Mouse (Mus musculus): ENCODE data around the gene Olfr639. TPM values are rescaled to one million over a fixed set of nuclear protein-coding genes. Genes with fewer than 3 reads are reported as not detected.

Olfr639 gene
- not detected for polyA plus RNA-seq (2012; fragmentation: generic; extraction: Trizol)

DNA sequence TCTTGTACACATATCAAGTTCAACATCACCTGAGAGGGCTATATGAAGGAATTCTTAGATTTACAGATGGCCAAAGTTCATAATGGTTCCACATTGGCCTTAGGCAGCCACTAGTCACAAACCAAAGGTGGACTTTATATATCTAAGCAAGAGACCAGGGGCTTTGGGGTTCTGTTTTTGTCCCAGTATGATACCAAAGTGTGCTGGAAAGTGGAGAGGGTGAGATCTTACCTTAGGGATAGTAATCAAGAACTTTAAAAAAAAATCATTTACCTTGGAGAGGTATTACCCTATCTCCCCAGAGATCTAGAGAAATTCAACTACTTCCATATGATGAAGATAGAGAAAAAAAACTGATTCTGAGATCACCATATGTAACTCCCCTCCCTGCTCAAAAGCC is at the start of gene Olfr639:
Olfr639 (minus strand) TSS at position 101 of the 400 bp plus-strand sequence.

DNA sequence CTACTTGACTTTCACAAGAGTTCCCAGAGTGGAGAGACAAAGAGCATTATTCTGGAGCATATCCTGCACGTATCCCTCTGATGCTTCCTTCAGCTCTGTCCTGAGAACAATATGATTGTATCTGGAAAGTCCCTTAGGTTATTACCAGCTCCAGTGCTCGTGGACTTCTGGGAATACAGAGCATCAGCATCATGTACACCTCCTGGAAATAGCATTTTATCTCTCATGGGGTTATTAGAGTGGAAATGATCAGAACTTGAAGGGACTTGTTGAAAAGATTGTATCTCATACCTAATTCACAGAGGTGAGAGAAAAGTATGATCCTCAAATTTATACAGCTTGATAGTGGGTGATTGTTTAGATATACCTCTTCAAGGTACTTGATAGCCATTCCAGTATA is 44.2 kb upstream of the Olfr639 start, which contains the start of gene 4930516K23Rik:
4930516K23Rik (minus strand) TSS at position 101 of the 400 bp plus-strand sequence.

DNA sequence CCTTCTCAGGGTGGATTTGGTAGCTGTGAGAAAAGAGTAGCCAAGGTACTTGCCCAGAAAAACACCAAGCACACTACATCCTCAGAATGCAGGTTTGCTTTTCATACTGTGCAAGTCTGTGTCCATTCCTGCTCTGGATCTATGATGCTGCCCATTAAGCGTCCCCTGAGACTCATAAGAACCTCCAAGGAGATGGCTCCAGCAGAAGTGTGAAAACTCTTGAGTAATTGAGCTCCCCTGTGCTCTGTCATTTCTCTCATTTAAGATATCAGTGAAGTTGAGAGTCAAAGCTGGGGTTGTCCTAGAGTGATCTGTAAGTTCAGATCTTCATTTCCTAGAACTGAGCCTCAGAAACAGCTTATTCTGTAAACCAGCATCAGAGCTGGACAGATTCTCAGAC is 35.5 kb upstream of the Olfr639 start, which contains the start of gene Olfr642:
Olfr642 (minus strand) TSS at position 101 of the 400 bp plus-strand sequence.

DNA sequence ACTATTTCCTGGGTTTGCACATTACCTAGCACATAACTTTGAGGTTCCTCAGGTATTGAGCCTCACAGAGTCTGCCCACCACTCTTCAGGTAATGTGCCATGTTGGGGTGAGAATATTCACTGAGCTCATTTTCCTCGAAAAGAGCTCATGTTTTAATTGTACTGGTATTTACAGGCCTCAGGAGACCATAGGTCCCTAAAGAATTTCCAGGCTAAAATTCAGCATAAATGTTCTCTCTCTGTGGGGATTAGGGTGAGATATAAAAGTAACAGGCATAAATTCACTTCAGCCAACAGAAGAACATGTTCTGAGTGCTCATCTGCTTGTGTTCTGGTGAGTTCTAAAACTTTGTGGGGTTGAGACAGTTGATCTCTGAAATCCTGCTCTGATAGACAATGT is 18.0 kb upstream of the Olfr639 start, which contains the start of gene Olfr641:
Olfr641 (plus strand) TSS at position 301 of the 400 bp plus-strand sequence.

DNA sequence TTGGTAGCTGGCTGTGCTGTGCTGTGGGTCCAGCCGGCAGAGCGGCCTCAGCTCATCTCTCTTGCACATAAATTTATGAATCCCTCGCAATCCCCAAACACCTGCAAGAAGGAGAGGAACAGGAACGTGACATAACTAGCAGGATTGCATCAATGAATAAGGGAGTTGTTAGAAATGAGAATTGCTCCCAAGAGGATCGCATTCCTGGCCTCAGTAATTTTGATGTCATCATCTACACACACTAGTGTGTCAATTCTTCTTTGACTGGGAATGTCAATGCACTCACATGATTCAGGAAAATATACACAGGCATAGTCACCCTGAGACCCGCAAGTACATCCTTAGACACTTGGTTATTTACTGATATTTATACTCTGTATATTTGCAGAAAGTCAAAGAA is 8.4 kb upstream of the Olfr639 start, which contains the start of gene Olfr640:
Olfr640 (minus strand) TSS at position 101 of the 400 bp plus-strand sequence.

DNA sequence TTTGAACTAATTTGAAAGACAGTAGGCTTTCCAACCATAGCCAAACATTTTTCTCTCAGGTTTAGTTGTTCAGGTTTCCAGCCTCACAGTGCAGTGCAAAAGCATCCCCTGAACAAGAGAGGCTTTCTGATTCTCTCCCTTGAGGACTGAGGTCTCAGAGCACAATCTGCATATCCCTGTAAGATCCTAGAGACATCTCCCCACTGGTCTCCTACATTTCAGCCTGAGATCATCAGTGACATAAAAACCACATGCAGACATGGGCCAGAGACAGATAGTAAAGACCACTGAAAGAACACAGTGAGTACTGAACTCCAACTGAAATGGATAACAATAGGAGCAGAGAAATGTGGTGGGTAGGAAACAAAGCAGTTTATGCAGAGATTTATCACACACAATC is 18.7 kb downstream of the Olfr639 start, which contains the start of gene Olfr638:
Olfr638 (plus strand) TSS at position 301 of the 400 bp plus-strand sequence.

DNA sequence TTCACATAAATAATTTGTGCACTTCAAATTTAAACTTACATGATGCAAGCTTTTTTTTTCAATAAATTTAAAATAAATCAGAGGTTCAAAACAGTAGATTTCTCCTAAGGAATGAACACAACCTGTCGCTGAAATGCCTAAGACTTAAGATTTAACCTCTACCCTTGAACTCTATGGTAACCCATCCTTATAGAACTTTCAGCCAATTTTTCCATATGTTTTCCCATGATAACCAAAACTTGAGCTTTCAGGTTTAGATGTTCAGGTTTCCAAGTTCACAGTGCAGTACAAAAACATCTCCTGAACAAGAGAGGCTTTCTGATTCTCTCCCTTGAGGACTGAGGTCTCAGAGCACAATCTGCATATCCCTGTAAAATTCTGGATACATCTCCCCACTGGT is 46.3 kb downstream of the Olfr639 start, which contains the start of gene Olfr635:
Olfr635 (plus strand) TSS at position 301 of the 400 bp plus-strand sequence.

Other genes starting within 250 kb of the Olfr639 start
- gene Olfr69, start 245.7 kb downstream of the Olfr639 start, polyA plus RNA-seq (2012; fragmentation: generic; extraction: Trizol) = not detected
- gene Olfr68, start 237.6 kb downstream of the Olfr639 start, polyA plus RNA-seq (2012; fragmentation: generic; extraction: Trizol) = not detected
- not detected for gene Olfr67, start 225.5 kb downstream of the Olfr639 start, polyA plus RNA-seq (2012; fragmentation: generic; extraction: Trizol)
- not detected for gene Hbb-bt, start 203.3 kb downstream of the Olfr639 start, polyA plus RNA-seq (2012; fragmentation: generic; extraction: Trizol)
- not detected for gene Hbb-bs, start 189.2 kb downstream of the Olfr639 start, polyA plus RNA-seq (2012; fragmentation: generic; extraction: Trizol)
- gene Hbb-bh2, start 176.8 kb downstream of the Olfr639 start, polyA plus RNA-seq (2012; fragmentation: generic; extraction: Trizol) = not detected
- under 1 TPM; 0.08 to 0.97 TPM for gene Hbb-bh1, start 174.1 kb downstream of the Olfr639 start, polyA plus RNA-seq (2012; fragmentation: generic; extraction: Trizol)
- gene Hbb-y, start 164.1 kb downstream of the Olfr639 start, polyA plus RNA-seq (2012; fragmentation: generic; extraction: Trizol) = under 1 TPM in 1 of 2 experiments, not detected in 1; 0.06 TPM
- gene Olfr66, start 131.1 kb downstream of the Olfr639 start, polyA plus RNA-seq (2012; fragmentation: generic; extraction: Trizol) = not detected
- gene Olfr64, start 122.8 kb downstream of the Olfr639 start, polyA plus RNA-seq (2012; fragmentation: generic; extraction: Trizol) = not detected
- gene Olfr65, start 113.8 kb downstream of the Olfr639 start, polyA plus RNA-seq (2012; fragmentation: generic; extraction: Trizol) = under 1 TPM in 1 of 2 experiments, not detected in 1; 0.05 TPM
- not detected for gene Olfr631, start 88.5 kb downstream of the Olfr639 start, polyA plus RNA-seq (2012; fragmentation: generic; extraction: Trizol)
- not detected for gene Olfr632, start 83.0 kb downstream of the Olfr639 start, polyA plus RNA-seq (2012; fragmentation: generic; extraction: Trizol)
- gene Olfr633, start 72.9 kb downstream of the Olfr639 start, polyA plus RNA-seq (2012; fragmentation: generic; extraction: Trizol) = not detected
- gene Olfr635, start 46.2 kb downstream of the Olfr639 start, polyA plus RNA-seq (2012; fragmentation: generic; extraction: Trizol) = not detected
- not detected for gene Olfr638, start 18.6 kb downstream of the Olfr639 start, polyA plus RNA-seq (2012; fragmentation: generic; extraction: Trizol)
- not detected for gene Olfr640, start 8.3 kb upstream of the Olfr639 start, polyA plus RNA-seq (2012; fragmentation: generic; extraction: Trizol)
- not detected for gene Olfr641, start 18.1 kb upstream of the Olfr639 start, polyA plus RNA-seq (2012; fragmentation: generic; extraction: Trizol)
- gene Olfr642, start 35.4 kb upstream of the Olfr639 start, polyA plus RNA-seq (2012; fragmentation: generic; extraction: Trizol) = not detected
- gene 4930516K23Rik, start 44.1 kb upstream of the Olfr639 start, polyA plus RNA-seq (2012; fragmentation: generic; extraction: Trizol) = not detected
- not detected for gene Olfr644, start 54.6 kb upstream of the Olfr639 start, polyA plus RNA-seq (2012; fragmentation: generic; extraction: Trizol)
- not detected for gene Olfr645, start 68.2 kb upstream of the Olfr639 start, polyA plus RNA-seq (2012; fragmentation: generic; extraction: Trizol)
- not detected for gene Olfr646, start 87.6 kb upstream of the Olfr639 start, polyA plus RNA-seq (2012; fragmentation: generic; extraction: Trizol)
- gene Ubqln5, start 112.5 kb upstream of the Olfr639 start, polyA plus RNA-seq (2012; fragmentation: generic; extraction: Trizol) = not detected
- not detected for gene Olfr643, start 120.1 kb upstream of the Olfr639 start, polyA plus RNA-seq (2012; fragmentation: generic; extraction: Trizol)
- not detected for gene Ubqln3, start 126.0 kb upstream of the Olfr639 start, polyA plus RNA-seq (2012; fragmentation: generic; extraction: Trizol)
- gene Ubqlnl, start 133.3 kb upstream of the Olfr639 start, polyA plus RNA-seq (2012; fragmentation: generic; extraction: Trizol) = not detected
- not detected for gene Olfm5, start 147.5 kb upstream of the Olfr639 start, polyA plus RNA-seq (2012; fragmentation: generic; extraction: Trizol)
- under 1 TPM in 1 of 2 experiments, not detected in 1; 0.01 TPM for gene Olfr648, start 166.1 kb upstream of the Olfr639 start, polyA plus RNA-seq (2012; fragmentation: generic; extraction: Trizol)
- gene Olfr649, start 178.7 kb upstream of the Olfr639 start, polyA plus RNA-seq (2012; fragmentation: generic; extraction: Trizol) = not detected
- under 1 TPM; 0.07 to 0.15 TPM for gene Trim6, start 201.5 kb upstream of the Olfr639 start, polyA plus RNA-seq (2012; fragmentation: generic; extraction: Trizol)
- gene Trim34a, start 227.2 kb upstream of the Olfr639 start, polyA plus RNA-seq (2012; fragmentation: generic; extraction: Trizol) = under 1 TPM; 0.01 to 0.54 TPM

Measured in C3H10T1/2 (cell line).